Mouse (Mus musculus) heart, postnatal 0 days (tissue): ENCODE data around the gene 9030025P20Rik. TPM values are rescaled to one million over a fixed set of nuclear protein-coding genes. Genes with fewer than 3 reads are reported as not detected.
A peak's percentile ranks its signal among the peaks of the same experiment; 100 is the strongest.
"Not testable (repeated sequence)": the region's sequence is repeated elsewhere in the genome, so short reads cannot be mapped to it uniquely, and the experiment has no call there.

Experiments
- ATAC-seq: fragments of 200-750 bp; cut with Nextera tagmentation; 2 replicates; pipeline ENCODE4 v1.8.0; 2017; ENCODE audit warnings: low read depth, moderate number of reproducible peaks, moderate library complexity; ENCODE audit not compliant: insufficient read depth
- DNase-seq: peaks from one replicate; pipeline ENCODE4 v3.0.0-alpha.2; 2016; ENCODE audit warnings: low spot score
- H3K27ac ChIP-seq: fragments of 300-500 bp; sonication (generic); 2 replicates; pipeline ENCODE4 v1.5.1; 2014; ENCODE audit warnings: low read depth, mild to moderate bottlenecking
- H3K27me3 ChIP-seq: fragments of 300-500 bp; sonication (generic); 2 replicates; pipeline ENCODE4 v1.6.1; 2014; ENCODE audit warnings: low read length, mixed read lengths; ENCODE audit not compliant: control insufficient read depth, insufficient read depth
- H3K36me3 ChIP-seq: fragments of 300-500 bp; sonication (generic); replicated peaks from 2 replicates; pipeline ENCODE4 v1.6.1; 2014; ENCODE audit warnings: low read length, mixed read lengths; ENCODE audit not compliant: control insufficient read depth, insufficient read depth
- H3K4me1 ChIP-seq: fragments of 300-500 bp; sonication (generic); 2 replicates; pipeline ENCODE4 v1.6.1; 2014; ENCODE audit warnings: antibody characterized with exemption; ENCODE audit not compliant: control insufficient read depth, insufficient read depth
- H3K4me2 ChIP-seq: fragments of 300-500 bp; sonication (generic); 2 replicates; pipeline ENCODE4 v1.6.1; 2014; ENCODE audit warnings: low read depth, mild to moderate bottlenecking, low read length, moderate library complexity
- H3K4me3 ChIP-seq: fragments of 300-500 bp; sonication (generic); 2 replicates; pipeline ENCODE4 v1.5.1; 2014; ENCODE audit warnings: low read depth, low read length
- H3K9ac ChIP-seq: fragments of 300-500 bp; sonication (generic); replicated peaks from 2 replicates; pipeline ENCODE4 v1.6.1; 2014; ENCODE audit warnings: low read depth, low read length, mixed read lengths
- H3K9me3 ChIP-seq: fragments of 300-500 bp; sonication (generic); replicated peaks from 2 replicates; pipeline ENCODE4 v1.6.1; 2016; ENCODE audit warnings: low read length; ENCODE audit not compliant: control insufficient read depth
- CTCF ChIP-seq: IDR thresholded peaks from 2 replicates; pipeline ENCODE4 v1.5.1; 2016; ENCODE audit warnings: antibody characterized with exemption, control low read depth, low read depth
- EP300 ChIP-seq: IDR thresholded peaks from 2 replicates; pipeline ENCODE4 v1.6.1; 2016; ENCODE audit warnings: antibody characterized with exemption, low read depth
- WGBS: fragments of 180-500 bp; shearing (Covaris S2); extraction: QIAGEN DNeasy Blood & Tissue Kit; methylation state at CpG from one replicate; pipeline ENCODE4 v1.1.7; 2014; 5-methylcytosine and 5-hydroxymethylcytosine counted together
- polyA plus RNA-seq: library from polyadenylated mRNA; unstranded; fragments of >200 nt; fragmentation: Nextera tagmentation; extraction: Ambion mirVana; gene quantifications from 2 replicates; pipeline ENCODE4 v1.2.1, GENCODE M21; 2015
- total RNA-seq: library from RNA; depleted of rRNA; stranded (reverse); fragments of >200 nt; gene quantifications from 2 replicates; pipeline ENCODE4 v1.2.3, GENCODE M21; 2014; ENCODE audit warnings: low replicate concordance

9030025P20Rik gene
- total and polyA plus RNA-seq, 2 experiments from 2014 or later, result 7.3 to 13.4 TPM

DNA sequence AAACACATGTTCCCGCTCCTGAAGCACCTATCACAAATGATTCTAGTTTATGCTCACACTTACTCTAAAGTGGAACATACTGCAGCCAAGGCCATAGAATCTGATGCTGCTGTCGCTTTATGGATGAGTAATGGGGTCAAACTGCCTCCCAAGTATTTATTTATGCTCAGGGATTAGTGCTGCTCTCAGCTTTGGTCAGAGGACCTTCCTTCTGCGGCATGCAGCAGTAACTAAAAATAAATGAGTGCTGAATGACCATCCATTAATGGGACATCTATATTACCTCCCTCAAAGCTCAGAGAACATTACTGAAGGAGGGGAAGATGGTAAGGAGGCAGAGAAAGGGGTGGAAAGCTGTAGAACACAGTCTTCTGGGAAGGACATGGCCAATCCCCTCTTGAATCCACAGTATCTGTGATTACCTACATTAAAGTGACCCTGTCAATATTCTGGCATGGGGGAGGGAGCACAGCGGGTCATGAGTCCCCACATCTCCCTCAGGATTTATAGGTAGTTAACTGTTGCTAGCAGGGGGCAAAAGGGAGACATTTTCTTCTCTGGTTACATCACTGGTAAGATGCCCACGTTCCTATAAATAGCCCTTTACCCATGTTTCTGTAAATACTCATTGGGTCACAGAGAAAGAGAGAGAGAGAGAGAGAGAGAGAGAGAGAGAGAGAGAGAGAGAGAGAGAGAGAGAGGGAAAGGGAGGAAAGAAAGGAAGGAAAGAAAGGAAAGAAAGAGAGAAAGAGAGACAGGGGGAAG is 42.2 kb upstream of the 9030025P20Rik start:
- no peaks in the 10 kb centered on the region for H3K36me3 ChIP-seq
- no peak for TF ChIP-seq CTCF
- no peak for TF ChIP-seq EP300
- H3K9ac ChIP-seq, result no peak overlapping the region
- DNase-seq, result no peak
- H3K4me2 ChIP-seq, result no peak overlapping the region
- H3K4me3 ChIP-seq, result no peak overlapping the region
- H3K27ac ChIP-seq, result 0 out of 2 replicates have a peak overlapping the region, but pooled peaks have one; percentile 6
- no peaks in the 10 kb centered on the region for H3K27me3 ChIP-seq
- 58% methylated on average over 5 of the region's 5 CpGs for WGBS
- peaks cover 4% of the 10 kb centered on the region; the same call in 1 of the 2 replicates for H3K4me1 ChIP-seq
- ATAC-seq, result no peak; the same call in 1 of the 2 replicates
- no peaks in the 10 kb centered on the region for H3K9me3 ChIP-seq

DNA sequence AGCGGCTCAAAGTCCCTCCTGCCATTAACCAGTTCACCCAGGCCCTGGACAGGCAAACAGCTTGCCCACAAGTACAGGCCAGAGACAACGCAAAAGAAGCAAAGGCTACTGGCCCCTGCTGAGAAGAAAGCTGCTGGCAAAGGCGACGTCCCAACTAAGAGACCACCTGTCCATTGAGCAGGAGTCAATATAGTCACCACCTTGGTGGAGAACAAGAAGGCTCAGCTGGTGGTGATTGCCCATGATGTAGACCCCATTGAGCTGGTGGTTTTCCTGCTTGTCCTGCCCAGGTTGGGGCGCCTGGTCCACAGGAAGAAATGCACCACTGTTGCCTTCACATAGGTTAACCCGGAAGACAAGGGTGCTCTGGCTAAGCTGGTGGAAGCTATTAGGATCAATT is 36.1 kb upstream of the 9030025P20Rik start:
- not testable (repeated sequence) for H3K27ac ChIP-seq, DNase-seq, H3K9me3 ChIP-seq, ATAC-seq, H3K27me3 ChIP-seq, H3K4me1 ChIP-seq
- 66% methylated on average over 6 of the region's 6 CpGs for WGBS
- Histone ChIP-seq H3K36me3 (peaks cover 10% of the 10 kb centered on the region), H3K4me2 (peak overlapping the region; percentile 90), H3K4me3 (peak overlapping the region; percentile 85), H3K9ac (peak overlapping the region; percentile 82; the same call in 1 of the 2 replicates)

GRCm38 (mm10) chr17:14943009-14943728 is 35.1 kb upstream of the 9030025P20Rik start, which contains the start of the genes Wdr27 and 1600012H06Rik:
Wdr27 (minus strand) TSS chr17:14943158.
1600012H06Rik (plus strand) TSS chr17:14943184.
- peak within 1 kb of the TSS; percentile 70 for H3K27ac ChIP-seq
- peak within 1 kb of the TSS; percentile 85 for H3K4me3 ChIP-seq
- peak; percentile 98 for ATAC-seq
- H3K36me3 ChIP-seq, result peaks cover 13% of the 10 kb centered on the region
- H3K9ac ChIP-seq, result peak within 1 kb of the TSS; percentile 82
- WGBS, result under 1% methylated on average over 54 of the region's 54 CpGs
- DNase-seq, result peak; percentile 96
- peak within 1 kb of the TSS; percentile 90 for H3K4me2 ChIP-seq
- H3K9me3 ChIP-seq, result no peaks in the 10 kb centered on the region
- peaks cover 7% of the 10 kb centered on the region for H3K4me1 ChIP-seq
- H3K27me3 ChIP-seq, result no peaks in the 10 kb centered on the region
- TF ChIP-seq EP300, result peak; percentile 98
- TF ChIP-seq CTCF, result no peak

DNA sequence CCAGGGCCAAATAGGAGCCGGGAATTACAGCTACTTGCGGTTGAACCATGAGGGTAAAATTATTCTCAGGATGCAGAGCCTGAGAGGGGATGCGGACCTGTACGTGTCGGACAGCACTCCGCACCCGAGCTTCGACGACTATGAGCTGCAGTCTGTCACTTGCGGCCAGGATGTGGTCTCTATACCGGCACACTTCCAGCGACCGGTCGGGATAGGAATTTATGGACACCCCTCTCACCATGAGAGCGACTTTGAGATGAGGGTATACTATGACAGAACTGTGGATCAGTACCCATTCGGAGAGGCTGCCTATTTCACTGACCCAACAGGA is 34.6 kb upstream of the 9030025P20Rik start:
- DNase-seq (no peak), ATAC-seq (no peak)
- Histone ChIP-seq H3K4me3 (peak overlapping the region; percentile 85), H3K27me3 (no peaks in the 10 kb centered on the region), H3K4me2 (peak overlapping the region; percentile 90), H3K4me1 (peaks cover 7% of the 10 kb centered on the region), H3K9me3 (no peaks in the 10 kb centered on the region), H3K9ac (peak overlapping the region; percentile 82), H3K36me3 (peaks cover 19% of the 10 kb centered on the region), H3K27ac (peak overlapping the region; percentile 70; the same call in 1 of the 2 replicates)
- WGBS, result 10% methylated on average over 16 of the region's 16 CpGs
- no peak for TF ChIP-seq EP300
- no peak for TF ChIP-seq CTCF

DNA sequence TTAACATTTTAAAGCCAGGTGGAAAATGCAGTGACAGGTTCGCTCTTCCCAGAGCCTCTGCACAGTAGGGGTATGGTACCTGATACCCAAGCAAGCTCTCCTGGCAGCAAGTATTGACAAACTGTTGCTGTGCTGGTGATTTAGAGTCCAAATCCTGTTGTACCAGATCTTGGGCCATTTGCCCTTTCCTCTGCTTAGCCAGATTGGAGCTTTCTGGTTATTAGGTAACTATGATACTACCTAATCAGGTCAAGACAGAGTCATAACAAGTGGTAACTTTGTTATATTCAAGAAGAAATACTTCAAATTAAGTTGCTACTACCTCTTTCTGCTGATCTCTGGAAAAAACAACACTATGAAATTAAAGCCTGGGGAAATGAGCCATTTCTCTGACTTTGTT is 33.7 kb upstream of the 9030025P20Rik start:
- 87% methylated on average over 1 of the region's 1 CpGs for WGBS
- H3K36me3 ChIP-seq, result peaks cover 25% of the 10 kb centered on the region
- H3K4me1 ChIP-seq, result peaks cover 7% of the 10 kb centered on the region
- H3K9ac ChIP-seq, result no peak overlapping the region
- TF ChIP-seq EP300 (no peak), CTCF (no peak)
- no peak overlapping the region for H3K27ac ChIP-seq
- H3K27me3 ChIP-seq, result no peaks in the 10 kb centered on the region
- H3K4me2 ChIP-seq, result peak overlapping the region; percentile 90; the same call in 1 of the 2 replicates
- ATAC-seq (no peak), DNase-seq (no peak)
- H3K9me3 ChIP-seq, result no peaks in the 10 kb centered on the region
- H3K4me3 ChIP-seq, result no peak overlapping the region
